Mouse (Mus musculus): Measurements from ENCODE around the gene A930004D18Rik.

The A930004D18Rik gene

GRCm38 (mm10) chr2:18052581-18052980, 15.0 kb upstream of the A930004D18Rik start:
- no peak for DNase-seq

GRCm38 (mm10) chr2:18051831-18052170, 14.3 kb upstream of the A930004D18Rik start:
- no peak for DNase-seq

- DNase-seq, result no peak
Observed at GRCm38 (mm10) chr2:18051026-18051830, 13.7 kb upstream of the A930004D18Rik start.

GRCm38 (mm10) chr2:18050541-18050985, 13.0 kb upstream of the A930004D18Rik start:
- no peak for DNase-seq

GRCm38 (mm10) chr2:18050018-18050417, 12.5 kb upstream of the A930004D18Rik start:
- no peak for DNase-seq

GRCm38 (mm10) chr2:18049279-18049821, 11.8 kb upstream of the A930004D18Rik start:
- DNase-seq, result no peak

GRCm38 (mm10) chr2:18048453-18049075, 11.0 kb upstream of the A930004D18Rik start, which contains the start of gene Skida1:
Gene Skida1 (minus strand): TSS chr2:18049051.
- no peak for DNase-seq

GRCm38 (mm10) chr2:18047646-18048452, 10.3 kb upstream of the A930004D18Rik start:
- peak; percentile 51 for DNase-seq

GRCm38 (mm10) chr2:18046758-18047645, 9.5 kb upstream of the A930004D18Rik start:
- DNase-seq, result peak; percentile 70

GRCm38 (mm10) chr2:18046186-18046585, 8.6 kb upstream of the A930004D18Rik start:
- DNase-seq, result no peak

- DNase-seq, result no peak
Observed at GRCm38 (mm10) chr2:18045781-18046181, 8.2 kb upstream of the A930004D18Rik start.

GRCm38 (mm10) chr2:18045143-18045780, 7.7 kb upstream of the A930004D18Rik start:
- no peak for DNase-seq

- DNase-seq, result no peak
Observed at GRCm38 (mm10) chr2:18041199-18041885, 3.8 kb upstream of the A930004D18Rik start.

GRCm38 (mm10) chr2:18040347-18041160, 3.0 kb upstream of the A930004D18Rik start:
- no peak for DNase-seq

GRCm38 (mm10) chr2:18039566-18040290, 2.2 kb upstream of the A930004D18Rik start:
- no peak for DNase-seq

GRCm38 (mm10) chr2:18038895-18039371, 1.4 kb upstream of the A930004D18Rik start:
- no peak for DNase-seq

- no peak for DNase-seq
Observed at GRCm38 (mm10) chr2:18038141-18038752, 710 bp upstream of the A930004D18Rik start.

Measured in thymus, postnatal 14 days (tissue).